Mouse (Mus musculus): ENCODE data around the gene Auts2. TPM values are rescaled to one million over a fixed set of nuclear protein-coding genes. Genes with fewer than 3 reads are reported as not detected.
A peak's percentile ranks its signal among the peaks of the same experiment; 100 is the strongest.

The Auts2 gene
- polyA plus RNA-seq, 1 experiment from 2014 or later = 27.3 TPM

DNA sequence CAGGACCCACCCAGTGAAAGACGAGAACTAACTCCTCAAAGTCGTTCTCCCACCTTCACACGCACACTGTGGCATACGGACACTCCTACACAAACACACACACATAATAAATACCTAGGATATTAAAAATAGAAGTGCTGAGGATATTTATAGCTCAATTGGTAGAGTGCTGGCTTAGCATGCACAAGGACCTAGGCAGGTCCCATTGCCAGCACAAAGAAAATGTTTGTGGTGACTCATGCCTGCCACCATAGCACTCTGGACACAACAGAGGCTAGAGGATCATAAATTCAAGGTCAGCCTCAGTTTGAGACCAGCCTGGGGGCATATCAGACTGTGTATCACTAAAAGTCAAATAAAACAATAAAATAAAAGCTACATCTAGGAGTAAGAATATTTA, 815.2 kb downstream of the Auts2 start:
- H3K27me3 ChIP-seq (ENCODE audit: insufficient read depth, low read length) = no peaks in the 10 kb centered on the region
- no peaks in the 10 kb centered on the region for H3K4me1 ChIP-seq (ENCODE audit: insufficient read depth)
- 80% methylated on average over 4 of the region's 4 CpGs for WGBS
- no peak for ATAC-seq (ENCODE audit: insufficient read depth)
- H3K4me2 ChIP-seq = no peak overlapping the region
- H3K27ac ChIP-seq (ENCODE audit: low read depth) = no peak overlapping the region
- no peak for TF ChIP-seq CTCF (IDR thresholded peaks at IDR 0.05; ENCODE audit: low read depth)
- H3K4me3 ChIP-seq (ENCODE audit: low read depth, low read length) = no peak overlapping the region
- no peak overlapping the region for H3K9ac ChIP-seq
- H3K36me3 ChIP-seq (ENCODE audit: insufficient read depth) = no peaks in the 10 kb centered on the region
- H3K9me3 ChIP-seq (ENCODE audit: low read depth, low read length) = no peaks in the 10 kb centered on the region
- DNase-seq = no peak

DNA sequence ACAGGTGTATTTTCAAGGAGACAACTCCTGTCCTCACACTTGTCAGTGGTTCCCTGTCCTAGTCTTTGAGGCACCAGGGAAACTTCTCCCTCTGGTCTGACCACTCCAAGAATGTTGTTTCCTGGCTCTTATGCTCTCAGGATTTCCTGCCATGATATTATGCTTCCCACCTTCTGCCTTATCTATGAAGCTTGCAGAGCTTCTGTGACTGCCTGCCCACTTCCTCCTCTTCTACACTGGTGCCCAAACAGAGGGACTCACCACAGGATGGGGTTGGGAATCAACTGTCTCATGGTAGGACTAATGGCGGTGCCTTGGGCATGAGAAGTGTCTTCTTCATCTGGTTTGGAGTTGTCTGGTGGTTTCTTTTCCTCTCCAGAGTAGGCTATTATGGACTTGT, 818.6 kb downstream of the Auts2 start:
- no peaks in the 10 kb centered on the region for H3K9me3 ChIP-seq (ENCODE audit: low read depth, low read length)
- ATAC-seq (ENCODE audit: insufficient read depth) = no peak
- no peak for TF ChIP-seq CTCF (IDR thresholded peaks at IDR 0.05; ENCODE audit: low read depth)
- H3K27ac ChIP-seq (ENCODE audit: low read depth) = no peak overlapping the region
- no peak for DNase-seq
- H3K4me3 ChIP-seq (ENCODE audit: low read depth, low read length) = no peak overlapping the region
- H3K36me3 ChIP-seq (ENCODE audit: insufficient read depth) = no peaks in the 10 kb centered on the region
- no peak overlapping the region for H3K4me2 ChIP-seq
- H3K4me1 ChIP-seq (ENCODE audit: insufficient read depth) = no peaks in the 10 kb centered on the region
- 92% methylated on average over 1 of the region's 1 CpGs for WGBS
- H3K27me3 ChIP-seq (ENCODE audit: insufficient read depth, low read length) = no peaks in the 10 kb centered on the region
- no peak overlapping the region for H3K9ac ChIP-seq

DNA sequence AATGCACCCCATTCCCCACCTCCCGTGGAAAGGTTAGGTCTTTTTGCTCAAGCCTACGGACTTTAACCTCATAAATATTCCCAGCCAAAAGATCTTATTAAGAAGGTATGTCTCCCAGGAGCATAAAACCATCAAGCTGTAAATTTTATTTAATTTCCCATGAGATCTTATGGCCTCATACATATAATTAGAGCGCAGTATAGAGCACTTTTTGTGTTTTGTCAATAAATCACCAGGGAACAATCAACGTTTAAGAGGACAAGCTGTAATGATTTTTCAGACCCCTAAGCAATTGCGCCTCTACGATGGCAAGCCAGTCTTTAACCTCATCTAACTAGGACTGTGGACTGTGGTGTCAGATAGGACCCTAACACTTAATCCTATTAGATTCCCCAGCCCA, 820.4 kb downstream of the Auts2 start:
- Histone ChIP-seq H3K4me1 (ENCODE audit: insufficient read depth) (no peaks in the 10 kb centered on the region), H3K9ac (no peak overlapping the region), H3K9me3 (ENCODE audit: low read depth, low read length) (no peaks in the 10 kb centered on the region), H3K36me3 (ENCODE audit: insufficient read depth) (no peaks in the 10 kb centered on the region), H3K27ac (ENCODE audit: low read depth) (no peak overlapping the region), H3K27me3 (ENCODE audit: insufficient read depth, low read length) (no peaks in the 10 kb centered on the region), H3K4me3 (ENCODE audit: low read depth, low read length) (no peak overlapping the region), H3K4me2 (no peak overlapping the region)
- no peak for DNase-seq
- no peak for ATAC-seq (ENCODE audit: insufficient read depth)
- WGBS = 77% methylated on average over 6 of the region's 6 CpGs
- TF ChIP-seq CTCF (IDR thresholded peaks at IDR 0.05; ENCODE audit: low read depth) = no peak

DNA sequence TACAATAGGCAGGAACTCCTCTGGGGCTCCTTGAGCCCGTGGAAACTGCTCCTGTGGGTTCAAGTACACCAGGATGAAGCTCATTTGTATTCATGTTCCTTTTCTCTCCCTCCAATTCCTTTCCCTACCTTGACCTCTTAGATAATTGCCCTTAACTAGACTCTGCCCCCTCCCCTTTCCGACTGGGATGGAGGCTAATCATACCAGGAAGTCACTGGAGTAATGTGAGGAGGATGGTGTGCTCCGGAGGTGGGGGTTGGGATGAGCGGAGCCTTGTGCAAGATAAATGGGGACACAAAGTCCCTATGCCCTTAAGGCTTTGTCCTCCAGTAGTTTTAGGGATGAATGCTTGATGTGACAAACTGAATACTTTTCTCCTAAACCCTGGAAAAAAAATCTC, 820.8 kb downstream of the Auts2 start:
- DNase-seq = peak; percentile 9
- Histone ChIP-seq H3K9me3 (ENCODE audit: low read depth, low read length) (no peaks in the 10 kb centered on the region), H3K4me1 (ENCODE audit: insufficient read depth) (no peaks in the 10 kb centered on the region), H3K4me3 (ENCODE audit: low read depth, low read length) (no peak overlapping the region), H3K27me3 (ENCODE audit: insufficient read depth, low read length) (no peaks in the 10 kb centered on the region), H3K27ac (ENCODE audit: low read depth) (no peak overlapping the region), H3K4me2 (no peak overlapping the region), H3K36me3 (ENCODE audit: insufficient read depth) (no peaks in the 10 kb centered on the region), H3K9ac (no peak overlapping the region)
- ATAC-seq (ENCODE audit: insufficient read depth) = no peak
- WGBS = 48% methylated on average over 4 of the region's 4 CpGs
- TF ChIP-seq CTCF (IDR thresholded peaks at IDR 0.05; ENCODE audit: low read depth) = no peak

DNA sequence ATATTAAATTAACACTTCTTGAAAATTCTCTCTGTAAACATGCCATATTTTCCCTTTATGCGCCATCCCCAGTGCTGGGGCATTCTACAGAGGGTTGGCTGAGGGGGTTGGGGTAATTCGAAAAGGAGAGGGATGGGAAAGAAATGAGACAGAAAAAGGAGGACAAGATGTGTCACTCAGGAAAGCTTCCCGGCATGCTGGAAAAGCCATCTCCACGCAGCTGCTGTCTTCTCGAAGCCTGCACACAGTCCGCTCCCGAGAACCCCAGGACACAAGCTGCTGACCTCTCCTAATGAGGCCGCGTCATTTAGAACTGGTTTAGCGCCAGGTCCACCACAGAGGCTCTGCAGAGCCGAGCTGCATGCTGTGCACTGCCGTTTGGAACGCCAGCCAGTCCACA, 825.1 kb downstream of the Auts2 start:
- H3K4me3 ChIP-seq (ENCODE audit: low read depth, low read length) = no peak overlapping the region
- TF ChIP-seq CTCF (IDR thresholded peaks at IDR 0.05; ENCODE audit: low read depth) = no peak
- DNase-seq (peak; percentile 31), ATAC-seq (ENCODE audit: insufficient read depth) (no peak)
- H3K27ac ChIP-seq (ENCODE audit: low read depth) = no peak overlapping the region
- H3K36me3 ChIP-seq (ENCODE audit: insufficient read depth) = no peaks in the 10 kb centered on the region
- 64% methylated on average over 13 of the region's 13 CpGs for WGBS
- no peak overlapping the region for H3K9ac ChIP-seq
- no peak overlapping the region for H3K4me2 ChIP-seq
- H3K9me3 ChIP-seq (ENCODE audit: low read depth, low read length) = no peaks in the 10 kb centered on the region
- no peaks in the 10 kb centered on the region for H3K4me1 ChIP-seq (ENCODE audit: insufficient read depth)
- H3K27me3 ChIP-seq (ENCODE audit: insufficient read depth, low read length) = no peaks in the 10 kb centered on the region

DNA sequence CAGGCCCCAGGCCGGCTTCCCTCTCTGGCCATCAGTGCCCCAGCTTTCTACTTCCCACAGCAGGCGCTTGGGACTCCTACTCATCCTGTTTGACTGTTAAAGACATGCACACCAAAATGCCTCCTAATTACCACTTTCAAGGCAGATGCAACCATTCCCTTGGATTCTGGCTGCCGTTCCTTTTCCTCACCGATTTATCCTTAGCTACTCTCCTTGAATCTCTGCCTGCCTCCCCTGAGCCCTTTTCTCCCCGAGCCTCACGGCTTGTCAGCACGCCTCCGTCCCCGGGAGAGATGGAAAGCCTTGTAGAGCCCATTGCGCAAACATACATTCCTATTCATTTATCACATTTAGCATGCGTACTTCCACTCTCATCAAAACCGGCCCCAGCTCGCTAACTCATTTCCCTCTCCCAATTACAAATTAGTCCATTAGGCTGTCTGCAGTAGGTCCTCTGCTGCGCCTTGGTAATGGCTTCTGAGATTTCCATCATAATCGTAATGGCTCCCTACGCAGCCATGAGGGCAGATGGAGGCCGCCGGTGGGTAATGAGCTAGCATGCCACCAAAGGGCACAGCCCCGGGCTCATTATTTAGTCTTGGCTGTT, 825.7 kb downstream of the Auts2 start:
- Histone ChIP-seq H3K9me3 (ENCODE audit: low read depth, low read length) (no peaks in the 10 kb centered on the region), H3K4me3 (ENCODE audit: low read depth, low read length) (no peak overlapping the region), H3K36me3 (ENCODE audit: insufficient read depth) (no peaks in the 10 kb centered on the region), H3K27ac (ENCODE audit: low read depth) (no peak overlapping the region), H3K9ac (no peak overlapping the region), H3K4me2 (no peak overlapping the region), H3K27me3 (ENCODE audit: insufficient read depth, low read length) (no peaks in the 10 kb centered on the region), H3K4me1 (ENCODE audit: insufficient read depth) (no peaks in the 10 kb centered on the region)
- ATAC-seq (ENCODE audit: insufficient read depth) (0 out of 2 replicates have a peak, but pooled peaks have one; percentile 11), DNase-seq (peak; percentile 53)
- TF ChIP-seq CTCF (IDR thresholded peaks at IDR 0.05; ENCODE audit: low read depth) = no peak
- 68% methylated on average over 19 of the region's 19 CpGs for WGBS

DNA sequence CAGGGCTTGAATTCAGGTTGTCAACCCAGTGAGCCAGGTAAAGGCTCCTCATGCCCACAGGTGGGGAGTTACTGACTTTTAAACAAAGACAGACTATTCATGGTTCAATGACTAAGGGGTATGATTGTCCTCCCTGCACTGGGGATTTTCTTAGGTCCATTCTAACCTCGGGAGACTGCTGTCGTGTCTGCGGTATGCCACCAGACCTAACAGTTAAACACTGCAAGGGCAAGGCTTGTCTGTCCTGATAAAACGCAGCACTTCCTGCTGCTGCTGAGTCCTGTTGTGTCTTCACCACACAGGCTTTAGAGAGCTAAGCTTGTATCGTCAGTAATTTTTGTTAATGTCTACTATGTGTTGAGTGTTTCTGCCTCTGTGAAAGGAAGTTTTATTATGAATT, 828.2 kb downstream of the Auts2 start:
- Histone ChIP-seq H3K4me2 (no peak overlapping the region), H3K4me1 (ENCODE audit: insufficient read depth) (peaks cover 8% of the 10 kb centered on the region), H3K4me3 (ENCODE audit: low read depth, low read length) (no peak overlapping the region), H3K36me3 (ENCODE audit: insufficient read depth) (no peaks in the 10 kb centered on the region), H3K27ac (ENCODE audit: low read depth) (no peak overlapping the region), H3K9ac (no peak overlapping the region), H3K27me3 (ENCODE audit: insufficient read depth, low read length) (no peaks in the 10 kb centered on the region), H3K9me3 (ENCODE audit: low read depth, low read length) (no peaks in the 10 kb centered on the region)
- WGBS = 82% methylated on average over 5 of the region's 5 CpGs
- ATAC-seq (ENCODE audit: insufficient read depth) = no peak
- no peak for TF ChIP-seq CTCF (IDR thresholded peaks at IDR 0.05; ENCODE audit: low read depth)
- no peak for DNase-seq

DNA sequence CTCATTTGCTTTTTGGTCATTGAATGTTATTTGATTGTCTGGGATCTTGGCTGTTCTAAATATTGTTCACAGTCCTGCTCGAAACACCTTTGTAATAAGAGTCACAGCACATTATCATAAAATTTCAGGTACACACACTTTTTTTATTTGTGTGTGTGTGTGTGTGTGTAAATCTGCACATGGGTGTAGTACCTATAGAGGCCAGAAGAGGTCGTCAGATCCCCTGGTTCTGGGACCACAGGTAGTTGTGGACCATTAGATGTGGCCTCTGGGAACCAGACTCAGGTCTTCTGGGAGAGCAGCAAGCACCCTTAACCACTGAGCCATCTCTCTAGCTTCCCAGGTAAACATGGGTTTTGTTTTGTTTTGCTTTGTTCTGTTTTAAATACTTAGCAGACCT, 830.7 kb downstream of the Auts2 start:
- Histone ChIP-seq H3K4me1 (ENCODE audit: insufficient read depth) (peaks cover 8% of the 10 kb centered on the region), H3K36me3 (ENCODE audit: insufficient read depth) (no peaks in the 10 kb centered on the region), H3K4me2 (no peak overlapping the region), H3K9me3 (ENCODE audit: low read depth, low read length) (no peaks in the 10 kb centered on the region), H3K27ac (ENCODE audit: low read depth) (no peak overlapping the region), H3K9ac (no peak overlapping the region), H3K27me3 (ENCODE audit: insufficient read depth, low read length) (no peaks in the 10 kb centered on the region), H3K4me3 (ENCODE audit: low read depth, low read length) (no peak overlapping the region)
- no peak for ATAC-seq (ENCODE audit: insufficient read depth)
- TF ChIP-seq CTCF (IDR thresholded peaks at IDR 0.05; ENCODE audit: low read depth) = peak; percentile 46
- 87% methylated on average over 2 of the region's 2 CpGs for WGBS
- DNase-seq = no peak
